Mouse (Mus musculus): ENCODE results near the gene Timm13. TPM values are rescaled to one million over a fixed set of nuclear protein-coding genes. Genes with fewer than 3 reads are reported as not detected.

Timm13 gene
- polyA plus RNA-seq, 1 experiment = 174 TPM

DNA sequence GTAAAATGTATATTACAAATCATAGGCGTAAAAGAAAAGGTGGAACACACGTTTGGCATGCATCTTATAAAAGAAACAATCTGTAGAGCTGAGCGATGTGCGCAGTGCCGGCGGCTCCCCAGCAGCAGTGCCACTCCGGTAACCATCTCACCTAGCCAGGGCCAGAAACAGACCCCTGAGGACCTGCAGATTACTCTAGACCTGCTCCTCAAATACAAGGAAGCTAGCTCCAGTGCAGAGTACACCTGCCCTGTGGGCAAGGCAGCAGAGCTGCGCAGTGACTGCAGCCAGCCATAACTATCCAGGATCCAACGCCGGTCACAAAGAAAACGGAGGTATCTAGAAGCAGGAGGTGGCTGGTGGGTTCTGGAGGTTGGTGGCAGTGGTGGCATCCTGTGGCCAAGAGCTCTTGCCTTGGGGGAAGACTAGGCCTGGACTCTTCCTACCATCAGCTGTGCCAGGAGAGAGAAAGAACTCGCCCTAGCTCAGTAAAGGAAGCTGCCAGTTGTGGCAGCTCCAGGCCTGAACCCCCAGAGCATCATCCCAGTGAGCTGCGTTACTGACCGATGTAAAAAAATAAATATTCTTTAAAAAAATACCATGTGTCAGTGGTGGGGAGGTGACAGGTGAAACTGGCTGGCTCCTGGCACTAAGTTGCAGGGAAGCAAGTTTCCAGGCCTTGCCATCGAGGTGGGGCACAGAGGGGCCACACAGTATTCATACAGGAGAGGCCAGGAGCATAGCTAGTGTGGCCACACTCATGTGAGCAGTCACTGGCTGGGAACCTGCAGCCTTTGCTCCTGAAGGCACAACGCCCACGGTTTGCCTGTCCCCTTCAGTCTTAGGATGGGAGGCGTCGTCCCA, 872 bp upstream of the Timm13 start:
- no peak for DNase-seq (ENCODE audit: low read depth)
- no peak for TF ChIP-seq POLR2A (IDR thresholded peaks at IDR 0.05; ENCODE audit: borderline replicate concordance, extremely low read depth, insufficient read depth, insufficient read length, poor library complexity, severe bottlenecking)
- no peak for TF ChIP-seq CTCF (IDR thresholded peaks at IDR 0.05; ENCODE audit: borderline replicate concordance, extremely low read depth, insufficient read depth, insufficient read length)

DNA sequence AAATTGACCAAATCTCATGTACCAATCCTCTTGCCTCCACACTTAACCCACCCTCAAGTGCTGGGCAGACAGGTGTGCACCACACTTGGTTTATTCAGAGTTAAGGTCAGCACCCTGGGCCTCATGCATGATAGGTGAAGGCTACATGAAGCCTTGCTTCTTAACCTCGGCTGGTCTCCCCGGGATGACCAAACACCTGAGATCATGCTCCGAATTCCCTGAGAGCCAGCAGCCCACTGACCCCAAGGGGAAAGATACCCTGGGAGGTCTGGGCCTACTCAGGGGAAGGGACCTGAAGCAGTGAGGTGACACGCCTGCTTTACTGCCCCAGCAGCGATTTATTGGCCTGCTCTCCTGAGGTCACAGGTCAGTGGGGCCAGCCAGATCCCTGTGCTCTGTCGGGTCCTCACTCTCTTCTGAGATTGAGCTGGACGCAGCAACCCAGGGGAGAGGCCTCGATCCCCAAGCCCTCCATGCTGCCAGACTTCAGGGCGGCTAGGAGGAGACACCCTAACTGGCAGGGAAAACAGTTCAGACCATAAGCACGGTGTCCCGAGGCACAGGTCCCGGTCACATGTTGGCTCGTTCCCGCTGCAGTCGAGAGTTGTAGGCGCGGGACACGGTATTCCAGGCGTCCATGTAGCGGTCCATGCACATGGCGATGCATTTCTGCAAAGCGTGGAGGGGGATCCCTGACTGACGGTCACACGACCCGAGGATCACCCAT, 1.0 kb downstream of the Timm13 start:
- DNase-seq (ENCODE audit: low read depth) = no peak
- TF ChIP-seq CTCF (IDR thresholded peaks at IDR 0.05; ENCODE audit: borderline replicate concordance, extremely low read depth, insufficient read depth, insufficient read length) = no peak
- TF ChIP-seq POLR2A (IDR thresholded peaks at IDR 0.05; ENCODE audit: borderline replicate concordance, extremely low read depth, insufficient read depth, insufficient read length, poor library complexity, severe bottlenecking) = no peak

DNA sequence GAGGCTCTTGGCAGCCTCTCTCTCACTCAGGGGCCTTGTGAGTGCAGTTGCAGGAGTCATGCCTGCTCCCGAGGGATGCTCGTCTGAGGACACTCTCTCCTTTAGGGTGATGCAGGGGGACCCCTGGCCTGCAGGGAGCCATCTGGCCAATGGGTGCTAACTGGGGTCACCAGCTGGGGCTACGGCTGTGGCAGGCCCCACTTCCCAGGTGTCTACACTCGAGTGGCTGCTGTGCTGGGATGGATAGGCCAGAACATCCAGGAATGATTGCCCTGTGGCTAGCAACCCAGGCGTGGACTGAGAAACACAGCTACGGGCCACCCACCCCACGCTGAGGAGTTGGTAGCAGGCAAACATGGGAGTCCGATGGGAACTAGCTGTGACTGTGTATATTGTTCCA, 1.7 kb downstream of the Timm13 start:
- TF ChIP-seq CTCF (IDR thresholded peaks at IDR 0.05; ENCODE audit: borderline replicate concordance, extremely low read depth, insufficient read depth, insufficient read length) (no peak), POLR2A (IDR thresholded peaks at IDR 0.05; ENCODE audit: borderline replicate concordance, extremely low read depth, insufficient read depth, insufficient read length, poor library complexity, severe bottlenecking) (no peak)
- DNase-seq (ENCODE audit: low read depth) = no peak

DNA sequence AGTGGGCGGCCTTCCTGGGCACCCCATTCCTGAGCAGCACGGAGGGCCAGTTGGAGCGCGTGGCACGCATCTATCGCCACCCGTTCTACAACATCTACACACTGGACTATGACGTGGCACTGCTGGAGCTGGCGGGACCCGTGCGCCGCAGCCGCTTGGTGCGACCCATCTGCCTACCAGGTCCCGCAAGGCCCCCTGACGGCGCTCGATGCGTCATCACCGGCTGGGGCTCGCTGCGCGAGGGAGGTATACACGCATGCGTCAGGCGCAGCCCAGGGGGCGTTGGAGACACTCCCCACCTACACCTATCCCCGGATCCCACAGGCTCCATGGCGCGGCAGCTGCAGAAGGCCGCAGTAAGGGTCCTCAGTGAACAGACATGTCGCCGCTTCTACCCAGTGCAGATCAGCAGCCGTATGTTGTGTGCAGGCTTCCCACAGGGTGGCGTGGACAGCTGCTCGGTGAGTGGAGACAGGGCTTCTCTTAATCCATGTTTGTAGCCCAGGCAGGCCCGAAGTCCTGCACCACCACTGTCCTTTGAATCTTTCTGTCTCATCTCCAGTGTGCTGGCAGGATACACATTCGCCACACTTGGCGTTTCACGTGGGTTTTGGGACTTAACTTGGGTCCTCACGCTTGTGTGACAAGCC, 2.8 kb downstream of the Timm13 start:
- DNase-seq (ENCODE audit: low read depth) = peak; percentile 17
- TF ChIP-seq POLR2A (IDR thresholded peaks at IDR 0.05; ENCODE audit: borderline replicate concordance, extremely low read depth, insufficient read depth, insufficient read length, poor library complexity, severe bottlenecking) = no peak
- TF ChIP-seq CTCF (IDR thresholded peaks at IDR 0.05; ENCODE audit: borderline replicate concordance, extremely low read depth, insufficient read depth, insufficient read length) = no peak

DNA sequence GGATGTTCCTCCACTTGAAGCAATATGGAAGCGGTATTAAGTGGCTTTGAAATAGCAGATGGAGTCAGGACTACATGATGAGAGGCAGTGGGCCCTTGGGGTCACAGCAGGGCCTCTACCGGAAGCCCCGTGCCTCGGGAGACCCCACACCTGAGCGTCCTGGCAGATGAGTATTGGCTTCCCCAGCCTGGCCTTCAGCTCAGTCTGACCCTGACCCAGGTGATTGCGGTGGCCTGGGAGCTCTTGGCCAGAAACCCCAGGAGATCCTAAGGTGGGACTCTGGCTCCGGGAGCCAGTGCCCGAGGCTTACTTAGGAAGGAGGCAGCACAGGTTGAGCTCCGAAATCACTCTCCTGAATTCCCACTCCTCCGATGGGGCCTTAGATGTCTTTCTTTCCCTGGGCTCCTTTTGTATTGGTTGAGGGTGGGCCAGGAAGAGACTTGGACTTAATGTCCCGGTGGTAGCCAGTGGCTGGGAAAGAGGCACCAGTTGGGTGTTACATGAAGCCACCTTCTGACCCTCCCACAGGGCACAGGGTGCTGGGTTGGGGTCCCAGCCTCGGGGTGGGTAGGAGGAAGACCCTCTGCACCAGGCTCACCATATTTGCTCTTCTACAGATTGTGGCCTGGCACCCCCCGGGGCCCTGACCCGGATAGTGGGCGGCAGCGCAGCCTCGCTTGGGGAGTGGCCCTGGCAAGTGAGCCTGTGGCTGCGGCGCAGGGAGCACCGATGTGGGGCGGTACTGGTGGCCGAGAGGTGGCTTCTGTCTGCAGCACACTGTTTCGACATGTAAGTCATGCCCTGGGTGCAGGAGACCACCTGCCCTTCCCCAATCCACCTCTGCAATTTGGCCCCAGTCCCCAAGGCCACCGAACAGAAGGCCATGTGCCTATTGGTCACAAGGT, 3.9 kb downstream of the Timm13 start:
- TF ChIP-seq CTCF (IDR thresholded peaks at IDR 0.05; ENCODE audit: borderline replicate concordance, extremely low read depth, insufficient read depth, insufficient read length) (no peak), POLR2A (IDR thresholded peaks at IDR 0.05; ENCODE audit: borderline replicate concordance, extremely low read depth, insufficient read depth, insufficient read length, poor library complexity, severe bottlenecking) (no peak)
- DNase-seq (ENCODE audit: low read depth) = no peak

DNA sequence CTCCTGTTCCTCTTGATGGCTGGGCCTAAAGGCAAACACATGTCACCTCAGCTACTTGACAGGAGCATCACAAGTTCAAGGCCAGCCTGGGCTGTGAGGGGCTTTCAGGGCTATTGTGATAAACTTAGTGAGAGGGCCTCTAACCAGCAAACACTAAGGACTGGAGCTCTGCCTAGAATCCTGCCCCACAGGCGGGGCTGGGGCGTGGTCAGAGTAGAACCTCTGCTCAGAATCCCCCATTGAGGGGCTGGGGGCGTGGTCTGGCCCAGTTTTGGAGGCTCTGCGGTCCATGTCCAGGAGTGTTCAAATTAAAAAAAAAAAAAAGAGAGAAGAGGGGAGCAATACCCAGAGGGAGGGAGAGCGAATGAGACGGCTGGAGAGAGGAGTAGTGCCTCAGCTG, 5.1 kb downstream of the Timm13 start:
- TF ChIP-seq POLR2A (IDR thresholded peaks at IDR 0.05; ENCODE audit: borderline replicate concordance, extremely low read depth, insufficient read depth, insufficient read length, poor library complexity, severe bottlenecking) (no peak), CTCF (IDR thresholded peaks at IDR 0.05; ENCODE audit: borderline replicate concordance, extremely low read depth, insufficient read depth, insufficient read length) (no peak)
- no peak for DNase-seq (ENCODE audit: low read depth)

DNA sequence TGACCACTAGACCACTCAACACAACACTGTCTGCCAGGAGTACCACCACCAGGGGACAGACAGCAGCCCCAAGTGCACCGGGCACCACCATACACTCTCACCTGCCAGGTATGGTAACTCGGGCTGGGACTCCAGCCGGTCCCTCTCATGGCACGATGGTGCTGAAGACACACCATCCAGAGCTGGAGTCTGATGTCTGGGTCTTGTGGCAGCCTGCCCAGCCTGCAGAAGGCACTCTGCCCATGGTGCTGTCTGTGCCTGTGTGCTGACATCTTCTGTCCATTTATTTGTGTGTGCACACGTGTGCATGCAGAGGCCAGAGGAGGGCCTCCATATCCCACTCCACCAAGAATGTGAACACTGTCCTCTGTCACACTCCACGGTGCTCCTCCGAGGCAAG, 5.7 kb downstream of the Timm13 start:
- TF ChIP-seq POLR2A (IDR thresholded peaks at IDR 0.05; ENCODE audit: borderline replicate concordance, extremely low read depth, insufficient read depth, insufficient read length, poor library complexity, severe bottlenecking) = no peak
- no peak for TF ChIP-seq CTCF (IDR thresholded peaks at IDR 0.05; ENCODE audit: borderline replicate concordance, extremely low read depth, insufficient read depth, insufficient read length)
- no peak for DNase-seq (ENCODE audit: low read depth)

DNA sequence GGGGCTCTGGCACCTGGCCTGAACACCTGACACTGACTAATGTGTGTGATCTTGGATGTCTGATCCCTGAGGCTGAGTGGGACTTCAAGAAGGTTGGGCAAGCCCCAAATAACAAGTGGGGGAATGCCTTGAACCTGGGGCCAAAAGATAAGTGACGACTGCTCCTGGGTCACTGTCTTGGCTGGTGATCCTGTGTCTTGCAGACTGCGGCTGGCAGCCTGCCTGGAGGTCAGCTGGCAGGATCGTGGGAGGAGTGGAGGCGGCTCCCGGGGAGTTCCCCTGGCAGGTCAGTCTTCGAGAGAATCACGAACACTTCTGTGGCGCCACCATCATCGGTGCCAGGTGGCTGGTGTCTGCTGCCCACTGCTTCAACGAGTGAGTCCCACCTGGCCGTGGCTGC, 13.6 kb downstream of the Timm13 start:
- DNase-seq (ENCODE audit: low read depth) = no peak
- no peak for TF ChIP-seq POLR2A (IDR thresholded peaks at IDR 0.05; ENCODE audit: borderline replicate concordance, extremely low read depth, insufficient read depth, insufficient read length, poor library complexity, severe bottlenecking)
- no peak for TF ChIP-seq CTCF (IDR thresholded peaks at IDR 0.05; ENCODE audit: borderline replicate concordance, extremely low read depth, insufficient read depth, insufficient read length)

DNA sequence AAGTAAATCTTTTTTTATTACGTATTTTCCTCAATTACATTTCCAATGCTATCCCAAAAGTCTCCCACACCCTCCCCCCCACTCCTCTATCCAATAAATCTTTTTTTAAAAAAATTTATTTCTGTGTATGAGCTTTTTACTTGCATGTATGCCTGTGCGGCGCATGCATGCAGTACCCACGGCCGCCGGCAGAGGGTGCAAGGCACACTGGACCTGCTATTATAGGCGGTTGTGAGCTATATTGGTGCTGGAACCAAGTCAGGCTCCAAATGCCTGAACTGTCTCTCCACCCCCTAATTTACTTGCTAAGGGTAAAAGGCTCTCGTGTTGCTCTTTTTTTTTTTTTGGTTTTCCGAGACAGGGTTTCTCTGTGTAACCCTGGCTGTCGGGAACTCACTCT, 19.5 kb downstream of the Timm13 start:
- peak; percentile 72 for DNase-seq (ENCODE audit: low read depth)
- TF ChIP-seq POLR2A (IDR thresholded peaks at IDR 0.05; ENCODE audit: borderline replicate concordance, extremely low read depth, insufficient read depth, insufficient read length, poor library complexity, severe bottlenecking) = no peak
- peak; percentile 90 for TF ChIP-seq CTCF (IDR thresholded peaks at IDR 0.05; ENCODE audit: borderline replicate concordance, extremely low read depth, insufficient read depth, insufficient read length)

DNA sequence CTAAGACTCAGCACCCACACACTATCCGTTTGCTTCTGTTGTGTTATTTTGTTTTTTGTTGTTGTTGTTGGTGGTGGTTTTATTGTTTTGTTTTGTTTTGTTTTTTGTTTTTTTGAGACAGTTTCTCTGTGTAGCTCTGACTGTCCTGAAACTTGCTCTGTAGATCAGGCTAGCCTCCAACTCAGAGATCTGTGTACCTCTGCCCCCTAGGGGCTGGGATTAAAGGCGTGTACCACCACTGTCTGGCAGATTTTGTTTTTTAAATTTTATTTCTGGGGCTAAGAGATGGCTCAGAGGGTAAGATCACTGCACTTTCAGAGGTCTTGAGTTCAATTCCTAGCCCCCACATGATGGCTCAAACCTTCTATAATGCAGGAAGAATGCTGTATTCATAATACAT, 19.9 kb downstream of the Timm13 start:
- no peak for DNase-seq (ENCODE audit: low read depth)
- TF ChIP-seq POLR2A (IDR thresholded peaks at IDR 0.05; ENCODE audit: borderline replicate concordance, extremely low read depth, insufficient read depth, insufficient read length, poor library complexity, severe bottlenecking) = no peak
- no peak for TF ChIP-seq CTCF (IDR thresholded peaks at IDR 0.05; ENCODE audit: borderline replicate concordance, extremely low read depth, insufficient read depth, insufficient read length)
